Mouse (Mus musculus) forebrain, embryonic 13.5 days (tissue): ENCODE results near the gene Mgat5. TPM values are rescaled to one million over a fixed set of nuclear protein-coding genes. Genes with fewer than 3 reads are reported as not detected.

Source experiments
- ATAC-seq: fragments of 200-750 bp; cut with Nextera tagmentation; 2 replicates; pipeline ENCODE4 v1.8.0; 2017
- H3K27ac ChIP-seq: fragments of 300-500 bp; sonication (generic); 2 replicates; pipeline ENCODE4 v1.5.1; 2015; ENCODE audit warnings: inconsistent platforms, mild to moderate bottlenecking, moderate library complexity
- H3K27me3 ChIP-seq: fragments of 300-500 bp; sonication (generic); 2 replicates; pipeline ENCODE4 v1.6.1; 2015; ENCODE audit warnings: mild to moderate bottlenecking, inconsistent platforms
- H3K36me3 ChIP-seq: fragments of 300-500 bp; sonication (generic); 2 replicates; pipeline ENCODE4 v1.6.1; 2015; ENCODE audit warnings: mild to moderate bottlenecking, inconsistent platforms; ENCODE audit not compliant: poor library complexity, severe bottlenecking
- H3K4me1 ChIP-seq: fragments of 300-500 bp; sonication (generic); 2 replicates; pipeline ENCODE4 v1.6.1; 2015; ENCODE audit warnings: inconsistent platforms
- H3K4me2 ChIP-seq: fragments of 300-500 bp; sonication (generic); 2 replicates; pipeline ENCODE4 v1.6.1; 2015; ENCODE audit warnings: inconsistent platforms, mild to moderate bottlenecking, moderate library complexity
- H3K4me3 ChIP-seq: fragments of 300-500 bp; sonication (generic); 2 replicates; pipeline ENCODE4 v1.5.1; 2015; ENCODE audit warnings: mild to moderate bottlenecking, inconsistent platforms
- H3K9ac ChIP-seq: fragments of 300-500 bp; sonication (generic); 2 replicates; pipeline ENCODE4 v1.6.1; 2015; ENCODE audit warnings: mild to moderate bottlenecking, inconsistent platforms
- H3K9me3 ChIP-seq: fragments of 300-500 bp; sonication (generic); replicated peaks from 2 replicates; pipeline ENCODE4 v1.6.1; 2016; ENCODE audit warnings: inconsistent platforms
- WGBS: fragments of 180-500 bp; shearing (Covaris S2); methylation state at CpG from one replicate; pipeline ENCODE4 v1.1.7; 2015; 5-methylcytosine and 5-hydroxymethylcytosine counted together
- polyA plus RNA-seq: library from polyadenylated mRNA; unstranded; fragments of >200 nt; fragmentation: Nextera tagmentation; extraction: Ambion mirVana; gene quantifications from 2 replicates; pipeline ENCODE4 v1.2.1, GENCODE M21; 2015

Gene Mgat5
- polyA plus RNA-seq, 1 experiment from 2014 or later = 8.9 TPM

GRCm38 (mm10) chr1:127270273-127271020 lies 65.6 kb downstream of the Mgat5 start:
- no peaks in the 10 kb centered on the region for H3K9me3 ChIP-seq
- no peak overlapping the region for H3K4me3 ChIP-seq
- 89% methylated on average over 13 of the region's 13 CpGs for WGBS
- H3K27me3 ChIP-seq = no peaks in the 10 kb centered on the region
- no peaks in the 10 kb centered on the region for H3K4me1 ChIP-seq
- H3K36me3 ChIP-seq = peaks cover 14% of the 10 kb centered on the region; the same call in 1 of the 2 replicates
- H3K27ac ChIP-seq = no peak overlapping the region
- H3K9ac ChIP-seq = no peak overlapping the region
- no peak overlapping the region for H3K4me2 ChIP-seq
- no peak for ATAC-seq

GRCm38 (mm10) chr1:127271156-127271555 lies 66.3 kb downstream of the Mgat5 start:
- peaks cover 14% of the 10 kb centered on the region; the same call in 1 of the 2 replicates for H3K36me3 ChIP-seq
- 94% methylated on average over 4 of the region's 4 CpGs for WGBS
- H3K9me3 ChIP-seq = no peaks in the 10 kb centered on the region
- no peak overlapping the region for H3K9ac ChIP-seq
- H3K27me3 ChIP-seq = no peaks in the 10 kb centered on the region
- no peak overlapping the region for H3K4me2 ChIP-seq
- no peak overlapping the region for H3K4me3 ChIP-seq
- no peak overlapping the region for H3K27ac ChIP-seq
- no peaks in the 10 kb centered on the region for H3K4me1 ChIP-seq
- ATAC-seq = no peak

- no peak overlapping the region for H3K27ac ChIP-seq
- H3K9me3 ChIP-seq = no peaks in the 10 kb centered on the region
- H3K36me3 ChIP-seq = peaks cover 14% of the 10 kb centered on the region; the same call in 1 of the 2 replicates
- no peak overlapping the region for H3K9ac ChIP-seq
- H3K4me3 ChIP-seq = no peak overlapping the region
- H3K27me3 ChIP-seq = no peaks in the 10 kb centered on the region
- WGBS = 91% methylated on average over 5 of the region's 5 CpGs
- no peaks in the 10 kb centered on the region for H3K4me1 ChIP-seq
- no peak overlapping the region for H3K4me2 ChIP-seq
- ATAC-seq = no peak
Measured at GRCm38 (mm10) chr1:127273363-127273762, 68.5 kb downstream of the Mgat5 start.

- Histone ChIP-seq H3K4me2 (no peak overlapping the region), H3K9me3 (no peaks in the 10 kb centered on the region), H3K27me3 (no peaks in the 10 kb centered on the region), H3K36me3 (peaks cover 14% of the 10 kb centered on the region; the same call in 1 of the 2 replicates), H3K27ac (no peak overlapping the region), H3K9ac (no peak overlapping the region), H3K4me1 (no peaks in the 10 kb centered on the region), H3K4me3 (no peak overlapping the region)
- ATAC-seq = no peak
- 95% methylated on average over 3 of the region's 3 CpGs for whole genome bisulfite sequencing
Measured at GRCm38 (mm10) chr1:127275572-127276324, 70.9 kb downstream of the Mgat5 start.

- WGBS = 93% methylated on average over 3 of the region's 3 CpGs
- ATAC-seq = no peak
- Histone ChIP-seq H3K9me3 (0 out of 2 replicates have a peak, but pooled peaks cover 4% of the 10 kb centered on the region), H3K27me3 (no peaks in the 10 kb centered on the region), H3K4me2 (no peak overlapping the region), H3K4me1 (no peaks in the 10 kb centered on the region), H3K27ac (no peak overlapping the region), H3K36me3 (peaks cover 11% of the 10 kb centered on the region; the same call in 1 of the 2 replicates), H3K9ac (no peak overlapping the region), H3K4me3 (no peak overlapping the region)
Measured at GRCm38 (mm10) chr1:127278067-127278466, 73.3 kb downstream of the Mgat5 start.

GRCm38 (mm10) chr1:127280256-127280655 lies 75.4 kb downstream of the Mgat5 start:
- no peaks in the 10 kb centered on the region for H3K36me3 ChIP-seq
- 0 out of 2 replicates have a peak, but pooled peaks cover 4% of the 10 kb centered on the region for H3K9me3 ChIP-seq
- H3K27ac ChIP-seq = no peak overlapping the region
- no peak overlapping the region for H3K9ac ChIP-seq
- ATAC-seq = no peak
- H3K4me3 ChIP-seq = no peak overlapping the region
- H3K27me3 ChIP-seq = no peaks in the 10 kb centered on the region
- peaks cover 8% of the 10 kb centered on the region; the same call in 1 of the 2 replicates for H3K4me1 ChIP-seq
- H3K4me2 ChIP-seq = no peak overlapping the region
- WGBS = 94% methylated on average over 1 of the region's 1 CpGs

- Histone ChIP-seq H3K36me3 (peaks cover 4% of the 10 kb centered on the region; the same call in 1 of the 2 replicates), H3K4me2 (no peak overlapping the region), H3K27ac (no peak overlapping the region), H3K4me3 (no peak overlapping the region), H3K9me3 (0 out of 2 replicates have a peak, but pooled peaks cover 4% of the 10 kb centered on the region), H3K27me3 (no peaks in the 10 kb centered on the region), H3K4me1 (peaks cover 11% of the 10 kb centered on the region; the same call in 1 of the 2 replicates), H3K9ac (no peak overlapping the region)
- WGBS = 29% methylated on average over 3 of the region's 3 CpGs
- ATAC-seq = no peak
Measured at GRCm38 (mm10) chr1:127284975-127285374, 80.2 kb downstream of the Mgat5 start.

- Histone ChIP-seq H3K27ac (no peak overlapping the region), H3K4me1 (peaks cover 11% of the 10 kb centered on the region; the same call in 1 of the 2 replicates), H3K4me2 (no peak overlapping the region), H3K9ac (no peak overlapping the region), H3K4me3 (no peak overlapping the region), H3K9me3 (no peaks in the 10 kb centered on the region), H3K27me3 (no peaks in the 10 kb centered on the region), H3K36me3 (peaks cover 4% of the 10 kb centered on the region; the same call in 1 of the 2 replicates)
- ATAC-seq = no peak
- WGBS = 95% methylated on average over 6 of the region's 6 CpGs
Measured at GRCm38 (mm10) chr1:127287505-127287904, 82.7 kb downstream of the Mgat5 start.

GRCm38 (mm10) chr1:127290879-127291278 lies 86.1 kb downstream of the Mgat5 start:
- 68% methylated on average over 9 of the region's 9 CpGs for WGBS
- 0 out of 2 replicates have a peak, but pooled peaks cover 2% of the 10 kb centered on the region for H3K4me1 ChIP-seq

GRCm38 (mm10) chr1:127291721-127292120 lies 86.9 kb downstream of the Mgat5 start:
- Histone ChIP-seq H3K27me3 (no peaks in the 10 kb centered on the region), H3K36me3 (peaks cover 3% of the 10 kb centered on the region; the same call in 1 of the 2 replicates), H3K4me3 (no peak overlapping the region), H3K4me2 (no peak overlapping the region), H3K4me1 (no peaks in the 10 kb centered on the region), H3K27ac (no peak overlapping the region), H3K9me3 (no peaks in the 10 kb centered on the region), H3K9ac (no peak overlapping the region)
- ATAC-seq = no peak

More at GRCm38 (mm10) chr1:127290879-127291278, 86.1 kb downstream of the Mgat5 start:
- ATAC-seq = no peak
- no peaks in the 10 kb centered on the region for H3K27me3 ChIP-seq
- H3K9me3 ChIP-seq = no peaks in the 10 kb centered on the region
- H3K4me2 ChIP-seq = no peak overlapping the region
- no peak overlapping the region for H3K9ac ChIP-seq
- no peak overlapping the region for H3K4me3 ChIP-seq
- H3K36me3 ChIP-seq = peaks cover 4% of the 10 kb centered on the region; the same call in 1 of the 2 replicates
- no peak overlapping the region for H3K27ac ChIP-seq

- H3K4me1 ChIP-seq = no peaks in the 10 kb centered on the region
- H3K27me3 ChIP-seq = no peaks in the 10 kb centered on the region
- no peak overlapping the region for H3K27ac ChIP-seq
- no peaks in the 10 kb centered on the region for H3K36me3 ChIP-seq
- no peaks in the 10 kb centered on the region for H3K9me3 ChIP-seq
- no peak for ATAC-seq
- no peak overlapping the region for H3K4me2 ChIP-seq
- WGBS = 77% methylated on average over 5 of the region's 5 CpGs
- no peak overlapping the region for H3K9ac ChIP-seq
- no peak overlapping the region for H3K4me3 ChIP-seq
Measured at GRCm38 (mm10) chr1:127293286-127293685, 88.5 kb downstream of the Mgat5 start.

- no peak for ATAC-seq
Measured at GRCm38 (mm10) chr1:127296815-127297214, 92.0 kb downstream of the Mgat5 start.

More at GRCm38 (mm10) chr1:127296815-127297214, 92.0 kb downstream of the Mgat5 start:
- H3K4me2 ChIP-seq = no peak overlapping the region
- H3K36me3 ChIP-seq = no peaks in the 10 kb centered on the region
- no peak overlapping the region for H3K9ac ChIP-seq
- H3K9me3 ChIP-seq = no peaks in the 10 kb centered on the region
- 96% methylated on average over 3 of the region's 3 CpGs for WGBS
- no peak overlapping the region for H3K27ac ChIP-seq
- no peaks in the 10 kb centered on the region for H3K4me1 ChIP-seq
- no peaks in the 10 kb centered on the region for H3K27me3 ChIP-seq
- H3K4me3 ChIP-seq = no peak overlapping the region
